Mouse (Mus musculus): ENCODE results near the gene Fahd1. TPM values are rescaled to one million over a fixed set of nuclear protein-coding genes. Genes with fewer than 3 reads are reported as not detected.

Fahd1 gene
- polyA plus RNA-seq, 1 experiment from 2014 or later = 16.7 TPM

DNA sequence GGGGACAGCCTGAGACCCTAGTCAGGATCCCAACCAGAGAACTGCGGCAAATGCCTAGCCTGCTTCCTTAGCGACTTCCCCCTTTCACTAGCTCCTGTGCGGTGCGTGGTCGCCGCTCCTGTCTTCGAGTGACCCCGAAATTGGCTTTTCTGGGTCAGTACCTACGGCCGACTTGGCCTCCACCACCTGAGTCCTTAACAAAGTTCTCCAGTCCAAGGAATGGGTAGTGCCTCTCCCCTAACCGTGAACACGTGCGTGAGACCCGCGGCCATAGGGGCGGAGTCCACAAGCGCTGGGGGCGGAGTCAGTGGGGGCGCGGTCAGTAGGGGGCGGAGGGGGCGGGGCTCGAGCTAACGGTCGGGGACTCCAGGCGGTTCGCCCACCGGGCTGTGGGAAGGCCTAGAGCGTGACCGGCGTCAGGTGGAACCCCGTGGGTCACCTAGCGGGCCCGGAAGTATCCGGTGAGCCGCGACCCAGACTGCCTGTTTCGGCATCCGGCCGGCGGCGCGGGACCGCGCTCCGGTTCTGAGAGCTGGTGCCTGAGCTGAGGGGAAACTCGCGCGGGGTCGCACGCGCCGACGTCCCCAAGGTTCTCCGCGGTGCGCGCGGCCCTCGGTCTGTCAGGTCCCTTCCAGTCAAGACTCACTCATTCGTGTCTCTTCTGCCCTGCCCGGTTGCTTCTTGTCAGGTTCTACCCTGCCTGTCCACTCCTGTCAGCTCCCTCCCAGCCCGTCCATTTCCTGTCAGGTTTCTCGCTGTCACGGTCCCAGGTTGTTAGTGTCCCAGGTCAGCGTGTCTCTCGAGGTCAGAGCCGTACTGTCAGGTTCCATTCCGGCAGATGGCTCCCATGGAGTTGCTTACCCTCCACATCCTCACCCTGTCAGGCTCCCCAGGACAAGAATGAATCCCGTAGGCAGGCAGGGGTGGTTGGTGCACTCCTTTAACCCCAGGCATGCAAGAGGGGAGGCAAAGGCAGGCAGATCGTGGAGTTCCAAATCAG is 45.9 kb downstream of the Fahd1 start, which contains the start of gene Meiob:
TSS of gene Meiob (plus strand) at position 338 of the 1,000 bp plus-strand sequence.
- DNase-seq (ENCODE audit: low spot score) = peak; percentile 61
- peak within 1 kb of the TSS; percentile 92 for H3K4me2 ChIP-seq (replicated peaks; ENCODE audit: low read depth, low read length)
- ATAC-seq = peak; percentile 80
- H3K9me3 ChIP-seq (ENCODE audit: low read length) = no peaks in the 10 kb centered on the region
- H3K27me3 ChIP-seq (replicated peaks; ENCODE audit: insufficient read depth, low read length) = peaks cover 11% of the 10 kb centered on the region
- H3K27ac ChIP-seq (ENCODE audit: low read length) = no peak within 1 kb of the TSS
- WGBS = 1% methylated on average over 48 of the region's 71 CpGs
- H3K36me3 ChIP-seq (ENCODE audit: insufficient read depth, low read length) = no peaks in the 10 kb centered on the region
- peak within 1 kb of the TSS; percentile 61 for H3K4me3 ChIP-seq (ENCODE audit: low read depth, low read length)
- peaks cover 4% of the 10 kb centered on the region; the same call in 1 of the 2 replicates for H3K4me1 ChIP-seq (ENCODE audit: insufficient read depth, low read depth, low read length)
- H3K9ac ChIP-seq (replicated peaks; ENCODE audit: low read depth) = 0 out of 2 replicates have a peak within 1 kb of the TSS, but pooled peaks have one; percentile 12
- TF ChIP-seq EP300 (IDR thresholded peaks at IDR 0.05) (no peak), CTCF (IDR thresholded peaks at IDR 0.05) (no peak)

DNA sequence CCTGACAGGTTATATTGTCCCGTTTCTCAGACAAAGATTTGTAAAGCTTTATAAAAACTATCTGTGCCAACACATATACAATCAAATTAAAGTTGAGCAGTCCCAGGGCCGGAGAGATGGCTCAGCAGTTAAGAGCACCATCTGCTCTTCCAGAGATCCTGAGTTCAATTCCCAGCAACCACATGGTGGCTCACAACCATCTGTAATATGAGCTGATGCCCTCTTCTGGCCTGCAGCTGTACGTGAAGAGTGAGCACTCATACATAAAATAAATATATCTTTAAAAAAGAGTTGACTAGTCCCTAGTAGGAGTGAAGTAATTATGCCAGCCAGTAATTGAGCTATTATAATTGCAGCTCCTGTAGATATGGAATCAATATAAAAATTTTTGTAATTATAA is 49.6 kb downstream of the Fahd1 start:
- TF ChIP-seq EP300 (IDR thresholded peaks at IDR 0.05) = no peak
- no peak for TF ChIP-seq CTCF (IDR thresholded peaks at IDR 0.05)
- no peak overlapping the region for H3K4me3 ChIP-seq (ENCODE audit: low read depth, low read length)
- ATAC-seq (no peak), DNase-seq (ENCODE audit: low spot score) (no peak)
- no peaks in the 10 kb centered on the region for H3K9me3 ChIP-seq (ENCODE audit: low read length)
- no peak overlapping the region for H3K4me2 ChIP-seq (replicated peaks; ENCODE audit: low read depth, low read length)
- no peak overlapping the region for H3K27ac ChIP-seq (ENCODE audit: low read length)
- H3K9ac ChIP-seq (replicated peaks; ENCODE audit: low read depth) = no peak overlapping the region
- peaks cover 11% of the 10 kb centered on the region for H3K27me3 ChIP-seq (replicated peaks; ENCODE audit: insufficient read depth, low read length)
- peaks cover 4% of the 10 kb centered on the region; the same call in 1 of the 2 replicates for H3K4me1 ChIP-seq (ENCODE audit: insufficient read depth, low read depth, low read length)
- 47% methylated on average over 3 of the region's 3 CpGs for WGBS
- no peaks in the 10 kb centered on the region for H3K36me3 ChIP-seq (ENCODE audit: insufficient read depth, low read length)

DNA sequence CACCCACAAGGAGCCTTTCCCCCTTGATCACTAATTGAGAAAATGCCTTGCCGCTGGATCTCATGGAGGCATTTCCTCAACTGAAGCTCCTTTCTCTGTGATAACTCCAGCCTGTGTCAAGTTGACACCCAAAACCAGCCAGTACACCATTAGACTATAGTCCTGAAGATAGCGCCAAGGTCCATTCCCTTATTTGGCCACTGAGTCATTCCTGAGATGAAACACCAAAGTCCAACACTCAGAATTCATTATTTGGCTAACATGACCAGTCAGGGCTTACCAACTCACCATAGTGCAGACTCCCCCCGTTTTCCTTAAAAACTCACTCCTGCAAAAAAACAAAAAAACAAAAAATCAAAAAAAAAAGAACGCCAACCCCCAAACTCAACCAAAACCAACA is 50.7 kb downstream of the Fahd1 start:
- H3K27me3 ChIP-seq (replicated peaks; ENCODE audit: insufficient read depth, low read length) = peaks cover 9% of the 10 kb centered on the region; the same call in 1 of the 2 replicates
- H3K9me3 ChIP-seq (ENCODE audit: low read length) = no peaks in the 10 kb centered on the region
- no peak overlapping the region for H3K4me3 ChIP-seq (ENCODE audit: low read depth, low read length)
- 89% methylated on average over 4 of the region's 4 CpGs for WGBS
- ATAC-seq (no peak), DNase-seq (ENCODE audit: low spot score) (no peak)
- TF ChIP-seq CTCF (IDR thresholded peaks at IDR 0.05) (no peak), EP300 (IDR thresholded peaks at IDR 0.05) (no peak)
- H3K27ac ChIP-seq (ENCODE audit: low read length) = no peak overlapping the region
- no peaks in the 10 kb centered on the region for H3K36me3 ChIP-seq (ENCODE audit: insufficient read depth, low read length)
- H3K4me1 ChIP-seq (ENCODE audit: insufficient read depth, low read depth, low read length) = peaks cover 4% of the 10 kb centered on the region; the same call in 1 of the 2 replicates
- no peak overlapping the region for H3K4me2 ChIP-seq (replicated peaks; ENCODE audit: low read depth, low read length)
- no peak overlapping the region for H3K9ac ChIP-seq (replicated peaks; ENCODE audit: low read depth)

Other genes with a start within 250 kb of the Fahd1 start
- gene Tsc2, start 217.7 kb downstream of the Fahd1 start, polyA plus RNA-seq (2015; fragmentation: Nextera tagmentation; extraction: Ambion mirVana) = 31.7 and 32.8 TPM in 2 replicates
- gene Nthl1, start 217.7 kb downstream of the Fahd1 start, polyA plus RNA-seq (2015; fragmentation: Nextera tagmentation; extraction: Ambion mirVana) = 13.6 and 13.8 TPM in 2 replicates
- 316 and 341 TPM in 2 replicates for gene Slc9a3r2, start 200.0 kb downstream of the Fahd1 start, polyA plus RNA-seq (2015; fragmentation: Nextera tagmentation; extraction: Ambion mirVana)
- 8.6 and 10.3 TPM in 2 replicates for gene Npw, start 191.9 kb downstream of the Fahd1 start, polyA plus RNA-seq (2015; fragmentation: Nextera tagmentation; extraction: Ambion mirVana)
- 10.5 and 11.9 TPM in 2 replicates for gene Zfp598, start 180.7 kb downstream of the Fahd1 start, polyA plus RNA-seq (2015; fragmentation: Nextera tagmentation; extraction: Ambion mirVana)
- gene Syngr3, start 160.4 kb downstream of the Fahd1 start, polyA plus RNA-seq (2015; fragmentation: Nextera tagmentation; extraction: Ambion mirVana) = 0.19 and 0.33 TPM in 2 replicates
- 26.1 and 29.0 TPM in 2 replicates for gene Gfer, start 154.2 kb downstream of the Fahd1 start, polyA plus RNA-seq (2015; fragmentation: Nextera tagmentation; extraction: Ambion mirVana)
- gene Noxo1, start 154.1 kb downstream of the Fahd1 start, polyA plus RNA-seq (2015; fragmentation: Nextera tagmentation; extraction: Ambion mirVana) = 5.0 and 5.3 TPM in 2 replicates
- gene Tbl3, start 142.7 kb downstream of the Fahd1 start, polyA plus RNA-seq (2015; fragmentation: Nextera tagmentation; extraction: Ambion mirVana) = 26.8 and 33.4 TPM in 2 replicates
- gene Rnf151, start 132.3 kb downstream of the Fahd1 start, polyA plus RNA-seq (2015; fragmentation: Nextera tagmentation; extraction: Ambion mirVana) = not detected in 2 replicates
- gene Rps2, start 132.2 kb downstream of the Fahd1 start, polyA plus RNA-seq (2015; fragmentation: Nextera tagmentation; extraction: Ambion mirVana) = 755 and 834 TPM in 2 replicates
- gene Ndufb10, start 125.9 kb downstream of the Fahd1 start, polyA plus RNA-seq (2015; fragmentation: Nextera tagmentation; extraction: Ambion mirVana) = 205 and 206 TPM in 2 replicates
- 0.19 and 0.31 TPM in 2 replicates for gene Rpl3l, start 122.5 kb downstream of the Fahd1 start, polyA plus RNA-seq (2015; fragmentation: Nextera tagmentation; extraction: Ambion mirVana)
- gene Msrb1, start 113.7 kb downstream of the Fahd1 start, polyA plus RNA-seq (2015; fragmentation: Nextera tagmentation; extraction: Ambion mirVana) = 59.8 and 61.0 TPM in 2 replicates
- gene Hs3st6, start 97.4 kb downstream of the Fahd1 start, polyA plus RNA-seq (2015; fragmentation: Nextera tagmentation; extraction: Ambion mirVana) = 2.8 TPM in 2 replicates
- 0.11 TPM in 1 of 2 replicates, not detected in the other for gene Meiob, start 46.1 kb downstream of the Fahd1 start, polyA plus RNA-seq (2015; fragmentation: Nextera tagmentation; extraction: Ambion mirVana)
- gene Hagh, start 10.2 kb downstream of the Fahd1 start, polyA plus RNA-seq (2015; fragmentation: Nextera tagmentation; extraction: Ambion mirVana) = 54.5 and 56.8 TPM in 2 replicates
- 4.5 and 4.8 TPM in 2 replicates for gene Igfals, start 15.6 kb upstream of the Fahd1 start, polyA plus RNA-seq (2015; fragmentation: Nextera tagmentation; extraction: Ambion mirVana)
- 41.3 and 51.3 TPM in 2 replicates for gene Nubp2, start 36.0 kb upstream of the Fahd1 start, polyA plus RNA-seq (2015; fragmentation: Nextera tagmentation; extraction: Ambion mirVana)
- gene Spsb3, start 36.3 kb upstream of the Fahd1 start, polyA plus RNA-seq (2015; fragmentation: Nextera tagmentation; extraction: Ambion mirVana) = 40.2 and 45.4 TPM in 2 replicates
- 17.3 and 17.5 TPM in 2 replicates for gene Eme2, start 44.7 kb upstream of the Fahd1 start, polyA plus RNA-seq (2015; fragmentation: Nextera tagmentation; extraction: Ambion mirVana)
- 81.6 and 90.7 TPM in 2 replicates for gene Mrps34, start 44.8 kb upstream of the Fahd1 start, polyA plus RNA-seq (2015; fragmentation: Nextera tagmentation; extraction: Ambion mirVana)
- gene Nme3, start 46.1 kb upstream of the Fahd1 start, polyA plus RNA-seq (2015; fragmentation: Nextera tagmentation; extraction: Ambion mirVana) = 44.3 and 44.7 TPM in 2 replicates
- 9.7 and 11.1 TPM in 2 replicates for gene Mapk8ip3, start 86.6 kb upstream of the Fahd1 start, polyA plus RNA-seq (2015; fragmentation: Nextera tagmentation; extraction: Ambion mirVana)
- 21.9 and 27.1 TPM in 2 replicates for gene Jpt2, start 110.3 kb upstream of the Fahd1 start, polyA plus RNA-seq (2015; fragmentation: Nextera tagmentation; extraction: Ambion mirVana)
- gene Cramp1l, start 165.4 kb upstream of the Fahd1 start, polyA plus RNA-seq (2015; fragmentation: Nextera tagmentation; extraction: Ambion mirVana) = 3.3 TPM in 2 replicates
- 6.8 and 7.9 TPM in 2 replicates for gene Ift140, start 165.7 kb upstream of the Fahd1 start, polyA plus RNA-seq (2015; fragmentation: Nextera tagmentation; extraction: Ambion mirVana)
- 186 and 218 TPM in 2 replicates for gene Tmem204, start 233.2 kb upstream of the Fahd1 start, polyA plus RNA-seq (2015; fragmentation: Nextera tagmentation; extraction: Ambion mirVana)